Mouse (Mus musculus): Measurements from ENCODE around the gene Mybbp1a. TPM values are rescaled to one million over a fixed set of nuclear protein-coding genes. Genes with fewer than 3 reads are reported as not detected.

Gene Mybbp1a
- polyA plus RNA-seq, 1 experiment: 68.3 TPM

DNA sequence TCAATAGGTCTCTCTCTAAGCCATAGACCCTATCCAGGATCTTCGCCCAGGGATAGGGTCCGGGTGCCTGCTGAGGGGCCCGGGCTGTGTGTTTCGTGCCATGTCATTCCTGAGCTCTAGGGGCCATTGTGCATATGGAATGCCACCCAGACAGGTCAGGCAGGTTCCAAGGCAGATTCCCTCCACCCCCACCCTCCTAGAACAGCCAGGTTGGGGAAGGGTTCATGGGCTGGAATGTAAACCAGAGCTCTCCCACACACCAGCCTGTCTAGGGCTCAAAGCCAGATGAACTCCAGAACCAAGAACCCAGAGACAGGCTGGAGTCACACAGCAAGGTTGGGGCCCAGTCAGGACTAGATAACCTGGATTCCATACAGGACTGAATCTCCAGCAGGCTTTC lies 32.4 kb downstream of the Mybbp1a start:
- peaks cover 14% of the 10 kb centered on the region for H3K4me1 ChIP-seq (ENCODE audit: control insufficient read depth, insufficient read depth, low read length)
- 96% methylated on average over 4 of the region's 4 CpGs for WGBS
- H3K27ac ChIP-seq (ENCODE audit: control insufficient read depth, insufficient read depth, low read depth, low read length, poor library complexity): no peak overlapping the region
- H3K4me3 ChIP-seq (replicated peaks; ENCODE audit: control insufficient read depth, low read depth, low read length): no peak overlapping the region
- no peak for TF ChIP-seq POLR2A (IDR thresholded peaks at IDR 0.05; ENCODE audit: borderline replicate concordance, control insufficient read depth, low read depth, low read length)
- no peak for TF ChIP-seq CTCF (IDR thresholded peaks at IDR 0.05; ENCODE audit: control insufficient read depth, insufficient read depth, low read length)

GRCm38 (mm10) chr11:72474926-72475325 lies 33.8 kb downstream of the Mybbp1a start:
- H3K4me1 ChIP-seq (ENCODE audit: control insufficient read depth, insufficient read depth, low read length): peaks cover 12% of the 10 kb centered on the region
- TF ChIP-seq CTCF (IDR thresholded peaks at IDR 0.05; ENCODE audit: control insufficient read depth, insufficient read depth, low read length) (no peak), POLR2A (IDR thresholded peaks at IDR 0.05; ENCODE audit: borderline replicate concordance, control insufficient read depth, low read depth, low read length) (no peak)
- H3K27ac ChIP-seq (ENCODE audit: control insufficient read depth, insufficient read depth, low read depth, low read length, poor library complexity): no peak overlapping the region
- no peak overlapping the region for H3K4me3 ChIP-seq (replicated peaks; ENCODE audit: control insufficient read depth, low read depth, low read length)
- WGBS: 43% methylated on average over 3 of the region's 3 CpGs

DNA sequence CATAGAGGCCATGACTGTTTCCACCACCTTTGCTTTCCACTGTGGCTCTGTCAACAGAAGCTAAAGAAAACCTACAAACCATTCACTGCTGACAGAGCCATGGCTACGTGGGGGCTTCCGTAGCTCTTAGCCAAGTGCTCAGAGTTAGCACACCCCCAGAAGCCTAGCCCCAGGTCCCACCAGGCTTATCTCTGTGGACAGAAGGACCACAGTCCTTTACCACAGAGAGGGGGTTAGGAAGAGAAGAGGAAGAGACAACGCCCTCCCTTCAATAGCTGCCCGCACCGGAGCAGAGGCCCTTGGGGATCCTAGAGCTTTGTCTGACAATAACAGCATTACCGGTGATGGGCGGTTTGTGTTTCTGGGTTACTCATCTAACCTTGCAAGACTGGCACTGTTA lies 34.3 kb downstream of the Mybbp1a start:
- H3K27ac ChIP-seq (ENCODE audit: control insufficient read depth, insufficient read depth, low read depth, low read length, poor library complexity): no peak overlapping the region
- peaks cover 8% of the 10 kb centered on the region for H3K4me1 ChIP-seq (ENCODE audit: control insufficient read depth, insufficient read depth, low read length)
- H3K4me3 ChIP-seq (replicated peaks; ENCODE audit: control insufficient read depth, low read depth, low read length): no peak overlapping the region
- TF ChIP-seq POLR2A (IDR thresholded peaks at IDR 0.05; ENCODE audit: borderline replicate concordance, control insufficient read depth, low read depth, low read length): no peak
- no peak for TF ChIP-seq CTCF (IDR thresholded peaks at IDR 0.05; ENCODE audit: control insufficient read depth, insufficient read depth, low read length)
- WGBS: 6% methylated on average over 7 of the region's 7 CpGs

GRCm38 (mm10) chr11:72476074-72476625 lies 35.0 kb downstream of the Mybbp1a start:
- H3K4me1 ChIP-seq (ENCODE audit: control insufficient read depth, insufficient read depth, low read length): peaks cover 6% of the 10 kb centered on the region; the same call in 1 of the 2 replicates
- no peak overlapping the region for H3K4me3 ChIP-seq (replicated peaks; ENCODE audit: control insufficient read depth, low read depth, low read length)
- H3K27ac ChIP-seq (ENCODE audit: control insufficient read depth, insufficient read depth, low read depth, low read length, poor library complexity): no peak overlapping the region

DNA sequence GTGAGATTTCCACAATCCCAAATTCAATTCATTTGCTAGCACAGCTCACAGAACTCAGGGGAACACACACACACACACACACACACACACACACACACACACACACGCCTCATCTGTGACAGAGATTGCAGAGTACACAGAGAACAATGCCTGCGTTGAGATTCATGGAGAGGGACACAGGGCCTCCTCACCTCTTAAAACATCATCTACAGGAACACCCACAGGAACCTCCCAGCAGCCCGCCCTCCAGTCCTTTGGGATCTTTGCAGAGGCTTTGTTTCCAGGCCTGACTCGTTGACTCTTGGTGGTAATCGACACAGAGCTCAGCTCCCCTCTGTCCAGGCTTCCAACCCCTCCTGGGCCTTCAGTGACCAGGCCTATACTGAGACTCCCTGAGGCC lies 36.0 kb downstream of the Mybbp1a start:
- WGBS: 41% methylated on average over 5 of the region's 5 CpGs
- Histone ChIP-seq H3K27ac (ENCODE audit: control insufficient read depth, insufficient read depth, low read depth, low read length, poor library complexity) (no peak overlapping the region), H3K4me1 (ENCODE audit: control insufficient read depth, insufficient read depth, low read length) (peaks cover 7% of the 10 kb centered on the region), H3K4me3 (replicated peaks; ENCODE audit: control insufficient read depth, low read depth, low read length) (no peak overlapping the region)
- TF ChIP-seq POLR2A (IDR thresholded peaks at IDR 0.05; ENCODE audit: borderline replicate concordance, control insufficient read depth, low read depth, low read length) (no peak), CTCF (IDR thresholded peaks at IDR 0.05; ENCODE audit: control insufficient read depth, insufficient read depth, low read length) (no peak)

More at GRCm38 (mm10) chr11:72476074-72476625, 35.0 kb downstream of the Mybbp1a start:
- TF ChIP-seq POLR2A (IDR thresholded peaks at IDR 0.05; ENCODE audit: borderline replicate concordance, control insufficient read depth, low read depth, low read length) (no peak), CTCF (IDR thresholded peaks at IDR 0.05; ENCODE audit: control insufficient read depth, insufficient read depth, low read length) (no peak)
- 36% methylated on average over 7 of the region's 7 CpGs for WGBS

DNA sequence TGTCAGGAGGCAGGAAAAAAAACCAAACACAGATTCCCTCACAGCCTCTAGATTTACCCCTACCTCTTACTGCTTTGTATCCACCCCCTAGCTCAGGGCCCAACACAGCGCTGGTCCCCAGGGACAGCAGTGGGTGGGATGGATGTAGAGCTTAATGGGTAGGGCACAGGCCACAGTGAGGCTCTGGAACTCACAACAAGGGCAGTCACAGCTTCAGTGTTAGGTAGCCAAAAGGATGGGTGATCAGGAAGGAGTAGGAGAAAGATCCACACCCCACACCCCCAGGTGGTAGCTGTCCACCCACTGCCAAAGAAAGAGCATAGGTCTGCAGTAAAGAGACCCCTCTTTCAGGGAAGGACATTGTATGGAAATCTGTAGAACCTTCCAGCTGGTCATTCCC lies 36.5 kb downstream of the Mybbp1a start:
- no peak overlapping the region for H3K27ac ChIP-seq (ENCODE audit: control insufficient read depth, insufficient read depth, low read depth, low read length, poor library complexity)
- TF ChIP-seq POLR2A (IDR thresholded peaks at IDR 0.05; ENCODE audit: borderline replicate concordance, control insufficient read depth, low read depth, low read length) (no peak), CTCF (IDR thresholded peaks at IDR 0.05; ENCODE audit: control insufficient read depth, insufficient read depth, low read length) (no peak)
- no peak overlapping the region for H3K4me3 ChIP-seq (replicated peaks; ENCODE audit: control insufficient read depth, low read depth, low read length)
- WGBS: 63% methylated on average over 1 of the region's 1 CpGs
- H3K4me1 ChIP-seq (ENCODE audit: control insufficient read depth, insufficient read depth, low read length): peaks cover 7% of the 10 kb centered on the region

DNA sequence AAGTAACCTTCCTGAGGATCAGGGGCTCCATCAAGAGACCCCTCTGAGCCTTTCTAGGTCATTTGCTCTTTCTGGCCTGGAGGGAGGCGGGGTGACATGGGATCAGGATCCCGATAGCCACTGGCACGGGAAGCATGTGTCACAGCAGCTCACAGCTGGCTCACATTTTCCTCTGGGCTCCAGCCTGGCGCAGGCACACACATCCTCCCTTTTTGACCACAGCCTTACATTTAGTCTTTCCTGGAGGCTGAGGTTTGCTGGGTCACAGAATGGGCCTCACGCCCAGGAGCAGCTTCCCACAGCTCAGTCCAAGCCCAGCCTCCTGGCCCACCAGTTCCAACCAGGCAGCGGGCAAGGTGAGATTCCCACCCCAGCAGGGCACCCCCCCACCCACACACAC lies 37.1 kb downstream of the Mybbp1a start:
- TF ChIP-seq CTCF (IDR thresholded peaks at IDR 0.05; ENCODE audit: control insufficient read depth, insufficient read depth, low read length) (no peak), POLR2A (IDR thresholded peaks at IDR 0.05; ENCODE audit: borderline replicate concordance, control insufficient read depth, low read depth, low read length) (no peak)
- Histone ChIP-seq H3K4me3 (replicated peaks; ENCODE audit: control insufficient read depth, low read depth, low read length) (no peak overlapping the region), H3K4me1 (ENCODE audit: control insufficient read depth, insufficient read depth, low read length) (peaks cover 7% of the 10 kb centered on the region), H3K27ac (ENCODE audit: control insufficient read depth, insufficient read depth, low read depth, low read length, poor library complexity) (no peak overlapping the region)
- WGBS: 27% methylated on average over 6 of the region's 6 CpGs

DNA sequence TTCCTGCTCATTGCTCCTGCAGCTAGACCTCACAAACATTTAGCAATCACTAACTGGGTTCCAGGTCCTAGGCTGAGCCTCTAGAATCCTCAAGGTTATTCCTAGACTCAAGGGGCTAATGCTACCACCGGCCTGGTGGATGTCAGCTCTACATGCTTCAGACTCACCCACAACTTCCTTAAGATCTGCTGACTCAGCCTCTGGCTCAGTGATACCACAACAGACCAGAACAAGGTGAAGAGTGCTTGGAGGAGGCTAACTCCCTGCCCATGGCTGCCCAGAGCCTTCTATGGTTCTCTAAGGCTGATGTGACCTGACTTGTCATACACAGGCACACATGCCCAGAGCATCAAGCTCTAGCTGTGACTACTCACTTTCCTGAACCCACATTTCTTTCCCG lies 38.3 kb downstream of the Mybbp1a start:
- Histone ChIP-seq H3K4me1 (ENCODE audit: control insufficient read depth, insufficient read depth, low read length) (peaks cover 8% of the 10 kb centered on the region), H3K4me3 (replicated peaks; ENCODE audit: control insufficient read depth, low read depth, low read length) (no peak overlapping the region), H3K27ac (ENCODE audit: control insufficient read depth, insufficient read depth, low read depth, low read length, poor library complexity) (no peak overlapping the region)
- 30% methylated on average over 2 of the region's 2 CpGs for WGBS
- no peak for TF ChIP-seq POLR2A (IDR thresholded peaks at IDR 0.05; ENCODE audit: borderline replicate concordance, control insufficient read depth, low read depth, low read length)

- TF ChIP-seq POLR2A (IDR thresholded peaks at IDR 0.05; ENCODE audit: borderline replicate concordance, control insufficient read depth, low read depth, low read length) (no peak), CTCF (IDR thresholded peaks at IDR 0.05; ENCODE audit: control insufficient read depth, insufficient read depth, low read length) (no peak)
These were observed 40.2 kb downstream of the Mybbp1a start for GRCm38 (mm10) chr11:72481313-72481712.

More at GRCm38 (mm10) chr11:72481313-72481712, 40.2 kb downstream of the Mybbp1a start:
- no peak overlapping the region for H3K4me3 ChIP-seq (replicated peaks; ENCODE audit: control insufficient read depth, low read depth, low read length)
- peaks cover 5% of the 10 kb centered on the region for H3K4me1 ChIP-seq (ENCODE audit: control insufficient read depth, insufficient read depth, low read length)
- 34% methylated on average over 5 of the region's 5 CpGs for WGBS
- no peak overlapping the region for H3K27ac ChIP-seq (ENCODE audit: control insufficient read depth, insufficient read depth, low read depth, low read length, poor library complexity)

Measured in bone marrow, adult 2 months (tissue).